Mouse (Mus musculus): Measurements from ENCODE around the gene Cfap57. TPM values are rescaled to one million over a fixed set of nuclear protein-coding genes. Genes with fewer than 3 reads are reported as not detected.
"Not testable (repeated sequence)": the region's sequence is repeated elsewhere in the genome, so short reads cannot be mapped to it uniquely, and the experiment has no call there.

Gene Cfap57
- total RNA-seq, 4 experiments from 2014 or later, result 0.65 to 1.1 (median 0.88) TPM

- DNase-seq (ENCODE audit: low spot score in 2 of 2), result no peak
These were observed 56.3 kb downstream of the Cfap57 start for GRCm38 (mm10) chr4:118564062-118564925.

- no peak for DNase-seq (ENCODE audit: low spot score in 2 of 2)
These were observed 67.4 kb downstream of the Cfap57 start for GRCm38 (mm10) chr4:118553039-118553649.

GRCm38 (mm10) chr4:118548130-118548480 lies 72.5 kb downstream of the Cfap57 start:
- not testable (repeated sequence) for DNase-seq (ENCODE audit: low spot score in 2 of 2)

GRCm38 (mm10) chr4:118547424-118548129 lies 73.0 kb downstream of the Cfap57 start:
- peak; percentile 44 to 75 for DNase-seq (ENCODE audit: low spot score in 2 of 2)

- no peak for DNase-seq (ENCODE audit: low spot score in 2 of 2)
These were observed 76.0 kb downstream of the Cfap57 start for GRCm38 (mm10) chr4:118544441-118545127.

- no peak for DNase-seq (ENCODE audit: low spot score in 2 of 2)
These were observed 76.9 kb downstream of the Cfap57 start, which contains the start of gene Tmem125 for GRCm38 (mm10) chr4:118543592-118544260. Tmem125 (minus strand) TSS chr4:118544044.

GRCm38 (mm10) chr4:118543158-118543530 lies 77.4 kb downstream of the Cfap57 start:
- peak; percentile 34 to 61 for DNase-seq (ENCODE audit: low spot score in 2 of 2)

GRCm38 (mm10) chr4:118542510-118543157 lies 77.9 kb downstream of the Cfap57 start:
- DNase-seq (ENCODE audit: low spot score in 2 of 2), result no peak

- DNase-seq (ENCODE audit: low spot score in 2 of 2), result no peak
These were observed 80.7 kb downstream of the Cfap57 start for GRCm38 (mm10) chr4:118539904-118540303.

- no peak for DNase-seq (ENCODE audit: low spot score in 2 of 2)
These were observed 82.8 kb downstream of the Cfap57 start for GRCm38 (mm10) chr4:118537801-118538200.

- DNase-seq (ENCODE audit: low spot score in 2 of 2), result no peak
These were observed 85.0 kb downstream of the Cfap57 start for GRCm38 (mm10) chr4:118535610-118536009.

- no peak for DNase-seq (ENCODE audit: low spot score in 2 of 2)
These were observed 87.0 kb downstream of the Cfap57 start for GRCm38 (mm10) chr4:118533605-118534004.

GRCm38 (mm10) chr4:118533156-118533555 lies 87.4 kb downstream of the Cfap57 start:
- DNase-seq (ENCODE audit: low spot score in 2 of 2), result no peak

GRCm38 (mm10) chr4:118532663-118533062 lies 87.9 kb downstream of the Cfap57 start:
- DNase-seq (ENCODE audit: low spot score in 2 of 2), result no peak

- DNase-seq (ENCODE audit: low spot score in 2 of 2), result no peak
These were observed 92.9 kb downstream of the Cfap57 start for GRCm38 (mm10) chr4:118527720-118528119.

GRCm38 (mm10) chr4:118527335-118527681 lies 93.3 kb downstream of the Cfap57 start:
- no peak for DNase-seq (ENCODE audit: low spot score in 2 of 2)

GRCm38 (mm10) chr4:118526408-118527334 lies 93.9 kb downstream of the Cfap57 start, which contains the start of gene 2610528J11Rik:
2610528J11Rik (plus strand) TSS chr4:118526999.
- no peak for DNase-seq (ENCODE audit: low spot score in 2 of 2)

GRCm38 (mm10) chr4:118525779-118526178 lies 94.8 kb downstream of the Cfap57 start:
- DNase-seq (ENCODE audit: low spot score in 2 of 2), result no peak

GRCm38 (mm10) chr4:118523976-118524375 lies 96.6 kb downstream of the Cfap57 start:
- DNase-seq (ENCODE audit: low spot score in 2 of 2), result no peak
